Mouse (Mus musculus): Measurements from ENCODE around the gene Ush1g.

Ush1g gene

DNA sequence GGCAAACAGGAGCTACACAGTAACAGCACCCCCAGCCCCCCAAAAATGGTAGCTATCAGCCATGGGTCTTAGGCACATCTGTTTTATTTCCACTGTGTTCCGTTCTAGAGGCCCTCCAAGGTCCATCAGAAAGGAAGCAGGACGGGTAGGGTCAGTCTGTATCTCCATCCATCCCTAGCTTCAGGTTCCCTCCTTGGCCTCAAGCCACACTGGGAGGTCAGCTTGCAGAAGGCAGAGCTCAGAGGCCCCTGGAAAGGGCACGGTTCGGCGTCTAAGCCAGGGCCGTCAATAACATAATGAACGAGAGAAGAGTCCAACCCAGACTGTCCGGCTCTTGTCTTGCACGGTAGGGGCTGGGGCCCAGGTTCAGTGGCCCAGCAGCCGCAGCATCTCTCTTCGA, 53.9 kb downstream of the Ush1g start:
- DNase-seq = no peak

GRCm38 (mm10) chr11:115267061-115267883, 54.6 kb downstream of the Ush1g start, which contains the start of gene Grin2c:
Gene Grin2c (minus strand): TSS chr11:115267243.
- DNase-seq = no peak

- no peak for DNase-seq
Observed at GRCm38 (mm10) chr11:115266400-115266778, 55.5 kb downstream of the Ush1g start.

DNA sequence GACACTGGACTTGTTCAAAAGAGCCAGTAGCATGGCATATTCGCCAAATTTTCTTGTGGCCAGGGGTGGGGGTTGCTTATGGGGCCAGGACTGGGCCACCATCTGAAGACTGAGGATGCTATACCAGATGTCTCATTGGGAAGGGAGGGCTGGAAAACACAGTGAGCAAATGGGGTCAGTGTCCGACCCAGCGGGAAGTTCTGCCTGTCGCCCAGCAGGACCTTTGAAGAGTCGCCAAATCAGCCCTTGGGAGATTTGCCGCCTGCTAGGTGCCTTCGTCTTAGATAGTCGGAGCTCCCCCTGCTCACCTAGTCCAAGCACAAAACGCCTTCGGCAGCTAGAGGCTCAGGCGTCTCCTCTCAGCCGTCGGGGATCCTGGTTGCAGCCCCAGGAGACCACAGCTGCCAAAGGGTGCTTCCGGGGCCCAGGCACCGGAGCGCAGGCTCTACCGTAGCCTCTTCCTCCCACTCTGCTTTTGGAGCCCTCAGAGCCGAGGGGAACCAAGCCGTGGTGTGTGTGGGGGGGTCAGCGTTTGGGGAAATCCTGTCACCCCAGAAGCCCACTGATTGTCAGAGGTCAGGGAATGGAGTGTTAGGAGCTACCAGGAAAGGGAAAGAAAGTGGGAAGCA, 56.0 kb downstream of the Ush1g start:
- DNase-seq = no peak

Data from lung, postnatal 36 days (tissue).